Mouse (Mus musculus): ENCODE results near the gene Slc39a2.
"Not testable (repeated sequence)": the region's sequence is repeated elsewhere in the genome, so short reads cannot be mapped to it uniquely, and the experiment has no call there.

The Slc39a2 gene

DNA sequence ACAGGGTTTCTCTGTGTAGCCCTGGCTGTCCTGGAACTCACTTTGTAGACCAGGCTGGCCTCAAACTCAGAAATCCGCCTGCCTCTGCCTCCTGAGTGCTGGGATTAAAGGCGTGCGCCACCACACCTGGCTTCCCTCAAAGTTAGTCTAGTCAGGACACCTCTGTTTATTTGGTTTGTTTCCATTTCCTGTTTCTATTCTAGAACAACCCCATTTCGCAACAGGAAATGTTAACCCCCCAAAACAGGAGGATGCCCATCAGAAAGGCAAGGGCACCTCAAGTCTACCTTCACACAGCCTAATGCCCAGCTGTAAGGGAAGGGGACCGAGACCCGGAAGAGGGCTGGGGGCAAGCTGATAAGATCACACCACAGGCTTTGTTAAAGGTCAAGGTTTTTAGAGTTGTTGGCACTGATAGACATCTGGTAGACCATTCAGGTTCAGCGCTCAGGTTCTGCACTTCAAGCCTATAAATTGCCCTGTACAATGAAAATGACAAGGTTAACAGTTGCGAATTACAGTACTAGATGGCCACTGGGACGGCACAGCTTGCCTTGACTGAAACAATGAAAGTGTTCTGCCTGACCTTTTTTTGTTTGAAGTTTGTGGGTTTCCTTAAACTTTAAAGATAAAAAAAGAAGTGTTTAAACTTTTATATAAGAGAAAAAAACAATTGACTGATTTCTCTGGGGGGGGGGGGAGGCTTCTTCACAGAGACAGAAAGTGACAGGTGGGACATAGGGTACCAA lies at the start of gene Slc39a2:
TSS of gene Slc39a2 (plus strand) at position 699 of the 749 bp plus-strand sequence.
- no peak for DNase-seq

- no peak for DNase-seq
Measured at GRCm38 (mm10) chr14:51843882-51844281, 48.8 kb upstream of the Slc39a2 start.

- no peak for DNase-seq
Measured at GRCm38 (mm10) chr14:51846566-51846965, 46.1 kb upstream of the Slc39a2 start.

- DNase-seq: peak; percentile 18
Measured at GRCm38 (mm10) chr14:51851006-51851405, 41.7 kb upstream of the Slc39a2 start.

DNA sequence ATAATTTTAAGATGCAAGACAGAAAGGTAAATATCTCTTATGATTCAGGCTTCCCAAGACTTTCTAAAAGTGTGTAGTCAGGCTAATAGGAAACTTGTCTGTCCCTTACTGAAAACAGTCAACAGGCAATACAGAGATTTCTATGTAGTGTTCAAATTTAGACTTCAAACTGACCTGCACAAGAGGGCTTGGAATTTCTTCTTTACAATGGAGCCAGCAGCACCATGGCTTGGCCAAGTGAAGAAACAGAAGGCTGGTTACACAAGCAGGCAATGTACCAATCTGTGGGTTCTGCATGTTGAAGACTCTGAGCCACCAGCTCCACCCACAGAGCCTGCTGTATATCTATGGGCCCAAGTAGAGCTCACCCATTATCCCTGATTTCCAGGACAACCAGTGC lies 39.3 kb upstream of the Slc39a2 start, which contains the start of gene Ear6:
TSS of gene Ear6 (plus strand) at position 301 of the 400 bp plus-strand sequence.
- no peak for DNase-seq

- DNase-seq: not testable (repeated sequence)
Measured at GRCm38 (mm10) chr14:51855280-51855679, 37.4 kb upstream of the Slc39a2 start.

DNA sequence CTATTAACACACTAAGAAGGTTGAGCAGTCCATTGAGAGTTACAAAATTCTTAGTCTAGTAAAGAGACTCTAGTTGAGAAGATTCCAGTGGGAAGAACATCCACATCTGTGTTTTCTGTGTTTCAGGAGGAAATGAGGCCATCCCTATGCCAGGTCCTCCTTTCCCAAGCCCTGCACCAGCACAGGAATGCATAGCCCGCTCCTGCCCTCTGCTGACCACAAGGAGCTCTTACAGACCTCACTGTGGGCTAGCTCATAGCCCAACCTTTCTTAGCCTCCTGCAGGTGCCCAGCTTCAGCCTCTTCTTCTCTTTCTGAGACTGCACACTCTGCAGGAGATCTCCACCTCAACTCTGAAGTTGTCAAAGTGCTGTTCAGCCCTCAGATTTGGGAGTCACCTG lies 29.1 kb upstream of the Slc39a2 start:
- DNase-seq: not testable (repeated sequence)

- DNase-seq: no peak
Measured at GRCm38 (mm10) chr14:51870756-51871155, 21.9 kb upstream of the Slc39a2 start.

- DNase-seq: no peak
Measured at GRCm38 (mm10) chr14:51871741-51872140, 20.9 kb upstream of the Slc39a2 start.

- no peak for DNase-seq
Measured at GRCm38 (mm10) chr14:51877517-51877916, 15.2 kb upstream of the Slc39a2 start.

GRCm38 (mm10) chr14:51883527-51884030 lies 9.1 kb upstream of the Slc39a2 start:
- peak; percentile 85 for DNase-seq

GRCm38 (mm10) chr14:51884031-51884544 lies 8.6 kb upstream of the Slc39a2 start:
- no peak for DNase-seq

- peak; percentile 97 for DNase-seq
Measured at GRCm38 (mm10) chr14:51884598-51885331, 7.9 kb upstream of the Slc39a2 start, which contains the start of gene Mettl17. TSS of gene Mettl17 (plus strand) at chr14:51884842.

DNA sequence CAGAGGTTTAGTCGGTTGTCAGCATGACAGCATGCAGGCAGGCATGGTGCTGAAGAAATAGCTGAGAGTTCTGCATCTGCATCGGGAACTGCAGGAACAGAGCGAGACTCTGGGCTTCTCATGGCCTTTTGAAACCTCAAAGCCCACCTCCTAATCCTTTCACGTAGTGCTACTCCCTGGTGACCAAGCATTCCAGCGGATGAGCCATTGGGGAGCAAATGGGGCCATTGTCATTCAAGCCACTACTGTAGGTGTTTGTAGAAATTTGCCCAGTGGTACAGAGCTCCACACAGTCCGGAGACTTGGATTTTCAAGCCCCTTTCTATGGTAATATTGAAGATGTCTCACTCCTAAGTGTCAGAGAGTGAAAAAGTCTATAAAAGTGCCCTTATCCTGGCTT lies 6.6 kb upstream of the Slc39a2 start:
- DNase-seq: no peak

- DNase-seq: no peak
Measured at GRCm38 (mm10) chr14:51889833-51890232, 2.9 kb upstream of the Slc39a2 start.

- DNase-seq: no peak
Measured at GRCm38 (mm10) chr14:51893094-51893794, 555 bp downstream of the Slc39a2 start.

DNA sequence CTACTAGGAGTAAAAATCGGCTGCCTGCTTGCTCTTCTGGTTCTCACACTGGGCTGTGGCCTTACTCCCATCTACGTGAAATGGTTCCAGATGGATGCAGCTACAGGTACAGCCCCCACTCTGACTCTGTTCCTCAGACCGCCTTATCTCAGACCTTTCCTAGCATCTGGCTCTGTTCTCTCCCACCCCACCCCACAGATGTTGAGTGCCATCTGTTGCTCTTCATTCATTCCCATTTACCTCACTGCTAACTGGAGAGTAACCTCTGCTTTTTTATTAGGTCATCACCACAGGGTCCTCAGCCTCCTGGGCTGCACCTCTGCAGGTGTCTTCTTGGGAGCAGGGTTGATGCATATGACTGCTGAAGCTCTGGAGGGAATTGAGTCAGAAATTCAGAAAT lies 1.1 kb downstream of the Slc39a2 start:
- no peak for DNase-seq

DNA sequence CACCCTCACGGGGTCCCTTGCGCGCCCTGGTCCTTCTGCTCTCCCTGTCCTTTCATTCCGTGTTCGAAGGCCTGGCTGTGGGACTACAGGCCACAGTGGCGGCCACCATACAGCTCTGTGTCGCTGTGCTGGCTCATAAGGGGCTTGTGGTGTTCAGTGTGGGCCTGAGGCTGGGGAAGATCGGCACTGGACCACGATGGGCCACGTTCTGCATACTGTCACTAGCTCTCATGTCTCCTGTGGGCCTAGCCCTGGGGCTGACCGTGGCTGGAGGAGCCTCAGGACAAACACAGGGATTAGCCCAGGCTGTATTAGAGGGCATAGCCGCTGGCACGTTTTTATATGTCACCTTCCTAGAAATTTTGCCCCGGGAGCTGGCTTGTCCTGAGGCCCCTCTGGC lies 2.4 kb downstream of the Slc39a2 start:
- DNase-seq: no peak

DNA sequence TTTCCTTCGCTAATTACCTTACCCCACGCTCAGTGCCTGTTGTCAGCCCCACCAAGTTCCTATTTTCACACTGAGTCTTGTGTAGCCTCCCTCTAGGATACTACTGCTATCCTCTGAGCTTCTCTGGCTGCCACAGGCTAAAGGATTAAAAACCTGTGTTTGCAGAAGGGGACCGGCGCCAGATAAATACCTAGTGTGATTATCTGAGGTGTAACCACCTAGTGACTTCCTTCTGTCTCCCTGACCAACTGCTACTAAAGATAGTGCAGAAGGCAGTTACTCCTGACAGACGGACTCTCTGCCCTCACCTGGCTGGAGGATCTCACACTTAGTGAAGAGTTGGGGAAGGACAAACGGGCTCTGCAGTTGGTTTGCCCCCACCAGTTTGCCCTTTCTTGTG lies 3.3 kb downstream of the Slc39a2 start:
- DNase-seq: no peak

- DNase-seq: no peak
Measured at GRCm38 (mm10) chr14:51896539-51897170, 4.0 kb downstream of the Slc39a2 start.

- DNase-seq: no peak
Measured at GRCm38 (mm10) chr14:51899351-51899750, 6.7 kb downstream of the Slc39a2 start.

All from thymus, postnatal 4 days (tissue).